Mouse (Mus musculus) liver, adult (tissue): ENCODE data around the gene Cdk2ap2.

Source experiments
- GATA4 ChIP-seq: IDR thresholded peaks from 2 replicates; pipeline ENCODE4 v1.6.1; 2014; ENCODE audit warnings: mild to moderate bottlenecking, low read length; ENCODE audit not compliant: insufficient replicate concordance

Cdk2ap2 gene

GRCm38 (mm10) chr19:4088146-4088545 is 8.8 kb upstream of the Cdk2ap2 start:
- no peak for TF ChIP-seq GATA4

GRCm38 (mm10) chr19:4089128-4089527 is 7.9 kb upstream of the Cdk2ap2 start:
- TF ChIP-seq GATA4 = no peak

GRCm38 (mm10) chr19:4090446-4090845 is 6.5 kb upstream of the Cdk2ap2 start:
- no peak for TF ChIP-seq GATA4

GRCm38 (mm10) chr19:4091383-4091782 is 5.6 kb upstream of the Cdk2ap2 start:
- no peak for TF ChIP-seq GATA4

- no peak for TF ChIP-seq GATA4
These were observed 4.2 kb upstream of the Cdk2ap2 start for GRCm38 (mm10) chr19:4092750-4093149.

GRCm38 (mm10) chr19:4093772-4094171 is 3.2 kb upstream of the Cdk2ap2 start:
- no peak for TF ChIP-seq GATA4

- no peak for TF ChIP-seq GATA4
These were observed 2.6 kb upstream of the Cdk2ap2 start for GRCm38 (mm10) chr19:4094348-4094747.

GRCm38 (mm10) chr19:4094774-4095303 is 2.1 kb upstream of the Cdk2ap2 start:
- TF ChIP-seq GATA4 = no peak

GRCm38 (mm10) chr19:4095802-4096201 is 1.2 kb upstream of the Cdk2ap2 start:
- no peak for TF ChIP-seq GATA4

- TF ChIP-seq GATA4 = no peak
These were observed 451 bp downstream of the Cdk2ap2 start for GRCm38 (mm10) chr19:4097441-4097825.

- no peak for TF ChIP-seq GATA4
These were observed 1.4 kb downstream of the Cdk2ap2 start for GRCm38 (mm10) chr19:4098426-4098825.

GRCm38 (mm10) chr19:4099056-4099455 is 2.1 kb downstream of the Cdk2ap2 start:
- TF ChIP-seq GATA4 = no peak

- no peak for TF ChIP-seq GATA4
These were observed 3.1 kb downstream of the Cdk2ap2 start, which contains the start of gene Pitpnm1 for GRCm38 (mm10) chr19:4099837-4100717. Gene Pitpnm1 (plus strand): TSS chr19:4099998.

- TF ChIP-seq GATA4 = no peak
These were observed 3.8 kb downstream of the Cdk2ap2 start for GRCm38 (mm10) chr19:4100718-4101261.

- no peak for TF ChIP-seq GATA4
These were observed 4.5 kb downstream of the Cdk2ap2 start for GRCm38 (mm10) chr19:4101466-4101865.

- TF ChIP-seq GATA4 = no peak
These were observed 5.1 kb downstream of the Cdk2ap2 start for GRCm38 (mm10) chr19:4102049-4102448.
